Mouse (Mus musculus): ENCODE data around the gene Sult6b2. TPM values are rescaled to one million over a fixed set of nuclear protein-coding genes. Genes with fewer than 3 reads are reported as not detected.
A peak's percentile ranks its signal among the peaks of the same experiment; 100 is the strongest.

Gene Sult6b2
- polyA plus RNA-seq, 1 experiment from 2014 or later: not detected

GRCm38 (mm10) chr6:142838501-142838900 lies 34.2 kb upstream of the Sult6b2 start:
- no peak overlapping the region for H3K4me3 ChIP-seq (ENCODE audit: low read depth, low read length)
- H3K9me3 ChIP-seq (ENCODE audit: control insufficient read depth, low read length): no peaks in the 10 kb centered on the region
- no peaks in the 10 kb centered on the region for H3K27me3 ChIP-seq (ENCODE audit: control insufficient read depth, insufficient read depth, low read length)
- no peak overlapping the region for H3K27ac ChIP-seq (replicated peaks; ENCODE audit: low read depth, low read length)
- no peak for DNase-seq (ENCODE audit: low spot score)
- no peak overlapping the region for H3K9ac ChIP-seq (ENCODE audit: low read length)
- WGBS: 96% methylated on average over 1 of the region's 1 CpGs
- no peak for ATAC-seq (ENCODE audit: insufficient number of reproducible peaks, low FRiP score, low TSS enrichment, low read depth)
- no peaks in the 10 kb centered on the region for H3K4me1 ChIP-seq (ENCODE audit: control insufficient read depth, insufficient read depth, low read length)
- H3K4me2 ChIP-seq (ENCODE audit: low read depth, severe bottlenecking): no peak overlapping the region
- H3K36me3 ChIP-seq (ENCODE audit: control insufficient read depth, insufficient read depth, low read length): no peaks in the 10 kb centered on the region

GRCm38 (mm10) chr6:142837326-142837725 lies 33.0 kb upstream of the Sult6b2 start:
- H3K9ac ChIP-seq (ENCODE audit: low read length): no peak overlapping the region
- H3K36me3 ChIP-seq (ENCODE audit: control insufficient read depth, insufficient read depth, low read length): no peaks in the 10 kb centered on the region
- no peaks in the 10 kb centered on the region for H3K27me3 ChIP-seq (ENCODE audit: control insufficient read depth, insufficient read depth, low read length)
- no peak overlapping the region for H3K4me3 ChIP-seq (ENCODE audit: low read depth, low read length)
- 84% methylated on average over 9 of the region's 9 CpGs for WGBS
- no peaks in the 10 kb centered on the region for H3K4me1 ChIP-seq (ENCODE audit: control insufficient read depth, insufficient read depth, low read length)
- no peak overlapping the region for H3K27ac ChIP-seq (replicated peaks; ENCODE audit: low read depth, low read length)
- no peak overlapping the region for H3K4me2 ChIP-seq (ENCODE audit: low read depth, severe bottlenecking)
- ATAC-seq (ENCODE audit: insufficient number of reproducible peaks, low FRiP score, low TSS enrichment, low read depth): no peak
- H3K9me3 ChIP-seq (ENCODE audit: control insufficient read depth, low read length): no peaks in the 10 kb centered on the region
- no peak for DNase-seq (ENCODE audit: low spot score)

- Histone ChIP-seq H3K27ac (replicated peaks; ENCODE audit: low read depth, low read length) (no peak overlapping the region), H3K4me2 (ENCODE audit: low read depth, severe bottlenecking) (no peak overlapping the region), H3K36me3 (ENCODE audit: control insufficient read depth, insufficient read depth, low read length) (no peaks in the 10 kb centered on the region), H3K4me1 (ENCODE audit: control insufficient read depth, insufficient read depth, low read length) (no peaks in the 10 kb centered on the region), H3K9me3 (ENCODE audit: control insufficient read depth, low read length) (no peaks in the 10 kb centered on the region), H3K27me3 (ENCODE audit: control insufficient read depth, insufficient read depth, low read length) (no peaks in the 10 kb centered on the region), H3K4me3 (ENCODE audit: low read depth, low read length) (no peak overlapping the region), H3K9ac (ENCODE audit: low read length) (no peak overlapping the region)
- no peak for DNase-seq (ENCODE audit: low spot score)
- WGBS: 71% methylated on average over 18 of the region's 18 CpGs
- ATAC-seq (ENCODE audit: insufficient number of reproducible peaks, low FRiP score, low TSS enrichment, low read depth): no peak
Observed at GRCm38 (mm10) chr6:142835726-142836125, 31.4 kb upstream of the Sult6b2 start.

- no peak for DNase-seq (ENCODE audit: low spot score)
Observed at GRCm38 (mm10) chr6:142834911-142835310, 30.6 kb upstream of the Sult6b2 start.

GRCm38 (mm10) chr6:142831706-142832105 lies 27.4 kb upstream of the Sult6b2 start:
- DNase-seq (ENCODE audit: low spot score): no peak
- Histone ChIP-seq H3K9ac (ENCODE audit: low read length) (no peak overlapping the region), H3K27me3 (ENCODE audit: control insufficient read depth, insufficient read depth, low read length) (no peaks in the 10 kb centered on the region), H3K9me3 (ENCODE audit: control insufficient read depth, low read length) (no peaks in the 10 kb centered on the region), H3K36me3 (ENCODE audit: control insufficient read depth, insufficient read depth, low read length) (no peaks in the 10 kb centered on the region), H3K27ac (replicated peaks; ENCODE audit: low read depth, low read length) (no peak overlapping the region), H3K4me1 (ENCODE audit: control insufficient read depth, insufficient read depth, low read length) (no peaks in the 10 kb centered on the region), H3K4me2 (ENCODE audit: low read depth, severe bottlenecking) (no peak overlapping the region), H3K4me3 (ENCODE audit: low read depth, low read length) (no peak overlapping the region)
- WGBS: 48% methylated on average over 3 of the region's 3 CpGs
- ATAC-seq (ENCODE audit: insufficient number of reproducible peaks, low FRiP score, low TSS enrichment, low read depth): no peak

More at GRCm38 (mm10) chr6:142834911-142835310, 30.6 kb upstream of the Sult6b2 start:
- Histone ChIP-seq H3K27ac (replicated peaks; ENCODE audit: low read depth, low read length) (no peak overlapping the region), H3K4me3 (ENCODE audit: low read depth, low read length) (no peak overlapping the region), H3K4me2 (ENCODE audit: low read depth, severe bottlenecking) (no peak overlapping the region), H3K4me1 (ENCODE audit: control insufficient read depth, insufficient read depth, low read length) (no peaks in the 10 kb centered on the region), H3K27me3 (ENCODE audit: control insufficient read depth, insufficient read depth, low read length) (no peaks in the 10 kb centered on the region), H3K36me3 (ENCODE audit: control insufficient read depth, insufficient read depth, low read length) (no peaks in the 10 kb centered on the region), H3K9me3 (ENCODE audit: control insufficient read depth, low read length) (no peaks in the 10 kb centered on the region), H3K9ac (ENCODE audit: low read length) (no peak overlapping the region)
- WGBS: 77% methylated on average over 4 of the region's 4 CpGs
- no peak for ATAC-seq (ENCODE audit: insufficient number of reproducible peaks, low FRiP score, low TSS enrichment, low read depth)

- Histone ChIP-seq H3K27ac (replicated peaks; ENCODE audit: low read depth, low read length) (no peak overlapping the region), H3K9ac (ENCODE audit: low read length) (no peak overlapping the region), H3K27me3 (ENCODE audit: control insufficient read depth, insufficient read depth, low read length) (no peaks in the 10 kb centered on the region), H3K4me3 (ENCODE audit: low read depth, low read length) (no peak overlapping the region), H3K4me1 (ENCODE audit: control insufficient read depth, insufficient read depth, low read length) (no peaks in the 10 kb centered on the region), H3K9me3 (ENCODE audit: control insufficient read depth, low read length) (no peaks in the 10 kb centered on the region), H3K36me3 (ENCODE audit: control insufficient read depth, insufficient read depth, low read length) (no peaks in the 10 kb centered on the region), H3K4me2 (ENCODE audit: low read depth, severe bottlenecking) (no peak overlapping the region)
- 35% methylated on average over 8 of the region's 8 CpGs for WGBS
- DNase-seq (ENCODE audit: low spot score) (no peak), ATAC-seq (ENCODE audit: insufficient number of reproducible peaks, low FRiP score, low TSS enrichment, low read depth) (no peak)
Observed at GRCm38 (mm10) chr6:142831243-142831642, 26.9 kb upstream of the Sult6b2 start.

GRCm38 (mm10) chr6:142830221-142830620 lies 25.9 kb upstream of the Sult6b2 start:
- Histone ChIP-seq H3K4me2 (ENCODE audit: low read depth, severe bottlenecking) (no peak overlapping the region), H3K9ac (ENCODE audit: low read length) (no peak overlapping the region), H3K4me3 (ENCODE audit: low read depth, low read length) (no peak overlapping the region), H3K9me3 (ENCODE audit: control insufficient read depth, low read length) (no peaks in the 10 kb centered on the region), H3K4me1 (ENCODE audit: control insufficient read depth, insufficient read depth, low read length) (no peaks in the 10 kb centered on the region), H3K27me3 (ENCODE audit: control insufficient read depth, insufficient read depth, low read length) (no peaks in the 10 kb centered on the region), H3K27ac (replicated peaks; ENCODE audit: low read depth, low read length) (no peak overlapping the region), H3K36me3 (ENCODE audit: control insufficient read depth, insufficient read depth, low read length) (no peaks in the 10 kb centered on the region)
- 89% methylated on average over 3 of the region's 3 CpGs for WGBS
- ATAC-seq (ENCODE audit: insufficient number of reproducible peaks, low FRiP score, low TSS enrichment, low read depth): no peak
- no peak for DNase-seq (ENCODE audit: low spot score)

GRCm38 (mm10) chr6:142825449-142825848 lies 21.1 kb upstream of the Sult6b2 start:
- Histone ChIP-seq H3K27ac (replicated peaks; ENCODE audit: low read depth, low read length) (no peak overlapping the region), H3K4me2 (ENCODE audit: low read depth, severe bottlenecking) (no peak overlapping the region), H3K36me3 (ENCODE audit: control insufficient read depth, insufficient read depth, low read length) (no peaks in the 10 kb centered on the region), H3K27me3 (ENCODE audit: control insufficient read depth, insufficient read depth, low read length) (no peaks in the 10 kb centered on the region), H3K9ac (ENCODE audit: low read length) (no peak overlapping the region), H3K9me3 (ENCODE audit: control insufficient read depth, low read length) (no peaks in the 10 kb centered on the region), H3K4me3 (ENCODE audit: low read depth, low read length) (no peak overlapping the region), H3K4me1 (ENCODE audit: control insufficient read depth, insufficient read depth, low read length) (no peaks in the 10 kb centered on the region)
- 85% methylated on average over 5 of the region's 5 CpGs for WGBS
- no peak for ATAC-seq (ENCODE audit: insufficient number of reproducible peaks, low FRiP score, low TSS enrichment, low read depth)
- no peak for DNase-seq (ENCODE audit: low spot score)

GRCm38 (mm10) chr6:142823008-142823787 lies 18.9 kb upstream of the Sult6b2 start:
- H3K4me1 ChIP-seq (ENCODE audit: control insufficient read depth, insufficient read depth, low read length): no peaks in the 10 kb centered on the region
- no peak overlapping the region for H3K4me3 ChIP-seq (ENCODE audit: low read depth, low read length)
- WGBS: 41% methylated on average over 5 of the region's 5 CpGs
- no peaks in the 10 kb centered on the region for H3K27me3 ChIP-seq (ENCODE audit: control insufficient read depth, insufficient read depth, low read length)
- no peak overlapping the region for H3K4me2 ChIP-seq (ENCODE audit: low read depth, severe bottlenecking)
- H3K9ac ChIP-seq (ENCODE audit: low read length): no peak overlapping the region
- DNase-seq (ENCODE audit: low spot score): peak; percentile 18
- ATAC-seq (ENCODE audit: insufficient number of reproducible peaks, low FRiP score, low TSS enrichment, low read depth): no peak
- no peak overlapping the region for H3K27ac ChIP-seq (replicated peaks; ENCODE audit: low read depth, low read length)
- no peaks in the 10 kb centered on the region for H3K36me3 ChIP-seq (ENCODE audit: control insufficient read depth, insufficient read depth, low read length)
- no peaks in the 10 kb centered on the region for H3K9me3 ChIP-seq (ENCODE audit: control insufficient read depth, low read length)
